Mouse (Mus musculus) retina, adult 2 months (tissue): ENCODE measurements around the gene Nek11.
"Not testable (repeated sequence)": the region's sequence is repeated elsewhere in the genome, so short reads cannot be mapped to it uniquely, and the experiment has no call there.

Source experiments
- DNase-seq: peaks from one replicate; pipeline ENCODE4 v3.0.0-alpha.2; 2012; ENCODE audit warnings: low read depth, low spot score

Gene Nek11

DNA sequence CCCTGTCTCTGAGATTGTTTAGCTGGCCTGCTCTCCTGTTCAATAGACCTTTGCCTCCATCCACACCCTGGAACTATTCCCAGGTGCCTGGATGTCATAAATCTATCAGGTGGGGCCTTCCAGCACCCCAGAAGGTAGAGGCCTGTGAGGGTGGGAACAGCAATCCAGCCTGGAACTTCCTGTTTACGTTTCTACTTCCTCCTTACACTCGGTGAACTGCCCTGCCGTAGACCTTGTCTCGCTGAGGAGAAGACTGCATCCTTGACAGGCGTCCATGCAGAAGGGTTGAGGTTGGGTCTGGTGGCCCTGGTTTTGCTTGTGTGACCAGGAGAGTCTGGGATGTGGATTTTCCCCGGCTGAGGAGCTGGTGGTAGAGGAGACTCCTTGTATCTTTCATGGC lies 256.1 kb downstream of the Nek11 start:
- DNase-seq: no peak

DNA sequence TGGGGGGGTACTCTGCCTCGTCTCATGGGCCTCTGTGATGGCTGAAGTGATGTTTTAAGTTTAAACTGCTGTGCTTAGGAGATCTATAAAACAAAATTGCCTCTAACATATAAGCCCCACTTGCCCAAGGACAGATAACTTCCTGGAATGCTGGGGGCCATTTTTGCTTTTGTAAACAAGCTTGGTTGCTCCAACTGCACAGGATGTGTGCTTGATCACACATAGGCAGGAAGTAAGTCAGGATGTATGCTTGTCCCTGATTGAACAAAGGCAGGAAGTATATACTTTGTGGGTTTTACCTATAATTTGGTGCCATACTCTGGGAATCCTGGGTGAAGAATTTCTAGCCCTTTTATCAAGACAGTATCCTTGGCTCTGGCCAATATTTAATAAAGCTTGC lies 258.9 kb downstream of the Nek11 start:
- DNase-seq: no peak

DNA sequence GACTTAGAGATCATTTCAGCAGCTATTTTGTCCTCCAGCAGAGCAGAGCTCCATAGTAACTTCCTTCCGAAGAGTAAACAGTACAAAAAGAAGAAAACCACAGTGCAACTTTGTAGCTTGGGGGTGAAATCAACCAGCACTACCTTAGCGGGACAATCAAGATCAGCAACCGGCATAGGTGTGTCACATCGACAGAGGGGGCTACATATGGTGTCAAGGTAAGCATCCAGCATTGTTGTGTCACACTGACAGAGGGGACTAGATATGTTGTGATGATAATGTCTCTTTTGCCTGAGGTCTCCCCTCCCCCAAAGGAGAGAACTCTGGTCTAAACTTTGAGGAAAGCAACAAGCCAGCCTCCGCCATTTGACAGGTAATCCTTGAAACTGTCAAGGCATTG lies 260.8 kb downstream of the Nek11 start:
- DNase-seq: no peak

DNA sequence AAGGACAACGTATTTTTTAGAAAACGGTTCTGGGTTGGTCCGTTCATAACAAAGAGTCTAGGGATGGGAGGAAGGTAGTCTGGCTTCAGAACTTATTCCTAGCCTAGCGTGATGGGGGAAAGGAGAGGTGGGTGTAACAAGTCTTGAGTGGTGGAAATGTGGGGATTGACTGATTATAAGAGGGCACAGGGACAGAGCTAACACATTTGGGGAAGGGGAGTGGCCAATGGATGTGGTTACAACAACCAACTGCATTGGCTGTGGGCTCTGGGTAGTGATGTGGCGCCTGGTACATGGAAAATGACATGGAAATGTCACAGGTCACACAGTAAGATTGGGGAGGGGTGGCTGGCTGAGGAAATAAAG lies 263.3 kb downstream of the Nek11 start:
- no peak for DNase-seq

DNA sequence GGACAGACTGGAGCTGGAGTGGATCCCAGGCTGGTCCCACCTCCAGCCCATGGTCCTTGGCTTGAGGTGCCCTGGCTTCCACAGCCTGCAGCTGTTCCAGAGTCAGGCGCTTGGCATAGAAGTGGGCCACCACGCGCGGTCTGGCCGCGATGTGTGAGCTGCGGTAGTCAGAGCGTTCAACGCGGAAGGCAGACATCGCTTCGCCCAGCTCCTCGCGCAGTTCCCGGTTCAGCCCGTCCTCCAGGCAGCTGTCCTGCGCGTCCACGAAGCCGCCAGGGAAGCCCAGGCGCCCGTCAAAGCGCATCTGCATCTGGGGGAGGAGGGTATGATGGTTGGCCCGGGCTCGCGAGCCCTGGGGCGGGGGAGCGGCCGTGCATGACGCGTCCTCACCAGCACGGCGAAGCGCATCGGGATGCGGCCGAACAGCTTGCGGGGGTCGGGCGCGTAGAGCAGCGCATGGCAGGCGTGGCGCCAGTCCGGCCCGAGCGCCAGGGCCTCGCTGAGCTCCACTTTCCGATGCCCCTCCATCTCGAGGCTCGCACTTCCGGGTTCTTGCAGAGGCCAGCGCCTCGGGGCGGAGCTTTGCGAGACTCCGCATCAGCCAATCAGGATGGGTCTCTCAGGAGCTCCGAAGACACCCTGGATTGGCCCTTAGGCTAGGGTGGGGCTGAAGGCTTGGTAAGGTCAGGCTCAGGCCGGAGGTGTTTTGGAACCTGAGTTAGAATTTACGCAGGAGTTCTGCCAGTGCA lies 263.9 kb downstream of the Nek11 start, which contains the start of gene Nudt16:
TSS of gene Nudt16 (minus strand) at position 572 of the 749 bp plus-strand sequence.
- DNase-seq: peak; percentile 71

DNA sequence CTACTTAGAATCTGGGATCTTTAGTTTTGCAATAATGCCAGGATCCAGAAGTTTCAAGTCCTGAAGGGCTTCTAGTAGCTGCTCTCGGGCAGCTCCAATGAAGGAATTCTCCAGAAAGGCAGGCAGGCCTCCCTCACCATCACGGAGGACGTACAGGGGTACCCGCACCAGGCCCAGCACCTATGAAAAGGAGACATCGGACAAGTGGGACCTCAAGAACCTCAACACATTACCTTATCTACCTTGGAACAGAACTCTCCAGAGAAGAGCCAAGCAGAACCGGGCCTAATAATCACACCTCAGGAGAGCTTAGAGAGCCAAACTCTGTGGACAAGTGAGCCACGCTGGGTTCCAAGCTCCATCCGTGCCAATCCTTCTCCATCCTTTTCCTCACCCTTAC lies 265.0 kb downstream of the Nek11 start:
- DNase-seq: no peak

DNA sequence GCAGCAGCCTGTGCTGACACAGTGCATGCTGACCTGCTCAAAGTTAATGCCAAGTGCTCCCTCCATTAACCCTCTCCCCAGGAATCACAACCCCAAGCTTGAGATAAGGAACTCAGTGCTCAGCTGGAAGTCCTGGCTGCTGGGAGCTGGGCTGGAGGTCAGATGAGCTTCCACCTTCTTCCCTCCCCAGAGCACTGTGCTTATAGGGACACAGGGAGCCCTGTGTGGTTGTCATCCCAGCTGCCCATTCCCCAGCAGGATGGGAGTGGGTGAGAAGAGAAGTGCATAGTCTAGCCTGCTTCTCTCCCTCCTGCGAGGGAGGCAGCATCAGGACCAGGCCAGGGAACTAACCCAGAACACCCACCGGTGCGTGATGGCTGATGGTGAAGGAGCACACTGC lies 270.1 kb downstream of the Nek11 start:
- not testable (repeated sequence) for DNase-seq
